Mouse (Mus musculus) embryo, embryonic 10 days (tissue): ENCODE measurements at regions not wholly inside any gene's neighbourhood (a gene's known extent, or its start where the extent isn't known, plus 50 kb on each side); places are given as distances from the start of the nearest gene placed in this dataset.
"Not testable (repeated sequence)": the region's sequence is repeated elsewhere in the genome, so short reads cannot be mapped to it uniquely, and the experiment has no call there.

Experiments
- DNase-seq: peaks from one replicate; pipeline ENCODE4 v3.0.0-alpha.2; 2015; ENCODE audit warnings: low spot score

DNA sequence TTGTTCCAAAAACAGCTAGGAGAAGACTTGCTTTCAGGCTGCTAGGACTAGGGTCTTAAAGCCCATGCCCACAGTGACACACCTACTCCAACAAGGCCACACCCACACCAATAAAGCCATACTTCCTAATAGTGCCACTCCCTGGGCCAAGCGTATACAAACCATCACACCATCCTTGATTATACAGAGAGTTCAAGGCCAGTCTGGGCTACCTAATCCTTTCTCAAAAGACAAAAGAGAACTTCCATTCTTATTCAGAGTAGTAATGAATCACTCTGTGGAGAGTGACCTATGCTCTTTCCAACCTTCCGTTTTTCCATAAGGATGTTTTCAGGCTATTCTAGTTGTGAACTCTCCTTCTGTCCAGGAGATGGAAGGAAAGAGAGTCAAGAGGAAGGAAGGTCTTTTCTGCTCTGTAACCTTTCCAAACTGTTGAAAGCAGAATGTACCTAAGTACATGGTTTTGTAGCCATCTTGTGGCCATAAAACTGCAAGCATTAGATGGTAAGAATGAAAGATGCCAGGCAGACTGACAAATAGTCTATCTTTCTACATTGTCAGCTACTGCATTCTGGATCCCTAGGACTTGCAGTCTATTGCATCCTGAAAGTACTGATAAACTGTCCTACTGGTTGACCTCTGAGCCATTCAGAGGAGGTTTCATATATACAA is 145.8 kb upstream of the Mon1b start:
- no peak for DNase-seq

DNA sequence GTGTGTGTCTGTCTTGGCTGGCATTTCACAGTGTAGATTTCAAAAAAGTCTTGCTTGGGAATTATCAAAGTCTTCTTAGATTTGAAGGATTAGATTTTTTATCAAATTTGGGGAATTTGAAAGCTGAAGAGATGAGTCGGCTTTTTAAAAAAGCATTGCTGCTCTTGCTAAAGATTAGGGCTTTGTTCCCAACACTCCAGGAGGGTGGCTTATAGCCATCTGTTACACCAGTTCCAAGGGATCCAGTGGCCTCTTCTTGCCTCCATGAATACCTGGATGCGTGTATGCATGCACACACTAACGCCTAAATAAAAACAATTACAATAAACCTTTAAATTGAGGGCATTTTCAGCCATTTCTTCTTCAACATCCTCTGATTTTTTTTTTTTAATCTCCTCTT is 144.5 kb upstream of the Mon1b start:
- no peak for DNase-seq

DNA sequence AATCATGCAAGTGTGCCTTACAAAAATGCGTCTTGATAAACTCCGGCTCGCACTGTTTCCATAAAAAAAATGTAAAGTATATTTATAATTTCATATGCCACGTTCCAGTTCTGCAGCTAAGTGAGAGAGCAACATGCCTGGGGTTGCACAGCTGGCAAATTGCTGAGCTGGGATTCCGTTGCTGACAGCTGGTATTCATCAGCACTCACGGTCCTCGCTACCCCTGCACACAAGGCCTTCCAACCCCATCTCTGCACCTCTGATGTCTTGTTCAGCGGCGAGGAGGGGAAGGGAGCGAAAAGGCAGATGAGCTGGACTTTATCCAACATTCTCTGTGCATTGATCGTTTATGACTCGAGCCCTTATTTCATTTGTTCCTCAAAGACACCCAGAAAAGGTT is 138.5 kb upstream of the Mon1b start:
- peak; percentile 37 for DNase-seq

DNA sequence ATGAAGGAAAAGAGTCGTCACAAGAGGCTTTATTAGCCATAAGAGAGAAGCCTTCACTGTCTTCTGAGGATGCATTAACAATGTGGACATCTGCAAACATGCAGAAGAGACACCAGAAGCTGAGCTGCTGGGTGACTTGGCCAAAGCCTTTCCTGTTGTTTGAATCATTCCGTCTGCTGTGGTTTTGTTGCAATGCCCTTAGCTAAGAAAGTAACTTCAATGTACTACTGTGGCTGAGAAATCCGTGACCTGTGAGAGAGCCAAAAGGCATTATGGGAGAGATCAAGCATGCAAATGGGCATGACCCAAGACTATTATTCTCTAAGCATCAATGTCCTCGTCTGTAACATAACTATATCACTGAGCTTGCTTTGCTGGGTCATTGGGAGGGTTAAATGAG is 132.7 kb upstream of the Mon1b start:
- DNase-seq, result no peak

DNA sequence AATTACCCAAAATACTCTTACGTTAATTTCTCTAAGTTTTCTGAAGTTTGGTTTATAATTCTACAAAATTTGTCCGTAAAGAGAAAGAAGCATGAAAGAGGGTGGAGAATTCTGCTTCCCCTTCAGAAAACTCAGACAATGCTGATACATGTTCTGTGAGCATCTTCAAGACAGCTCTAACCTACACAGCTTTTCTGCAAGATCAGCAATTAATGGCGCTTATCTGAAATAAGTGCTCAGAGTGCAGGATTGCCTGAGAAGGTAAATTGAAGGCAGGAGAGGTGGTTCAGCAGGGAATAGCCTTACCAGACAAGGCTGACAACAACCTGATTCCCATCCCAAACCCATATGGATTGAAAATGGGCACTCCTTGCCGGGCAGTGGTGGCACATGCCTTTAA is 122.5 kb upstream of the Mon1b start:
- DNase-seq, result no peak

DNA sequence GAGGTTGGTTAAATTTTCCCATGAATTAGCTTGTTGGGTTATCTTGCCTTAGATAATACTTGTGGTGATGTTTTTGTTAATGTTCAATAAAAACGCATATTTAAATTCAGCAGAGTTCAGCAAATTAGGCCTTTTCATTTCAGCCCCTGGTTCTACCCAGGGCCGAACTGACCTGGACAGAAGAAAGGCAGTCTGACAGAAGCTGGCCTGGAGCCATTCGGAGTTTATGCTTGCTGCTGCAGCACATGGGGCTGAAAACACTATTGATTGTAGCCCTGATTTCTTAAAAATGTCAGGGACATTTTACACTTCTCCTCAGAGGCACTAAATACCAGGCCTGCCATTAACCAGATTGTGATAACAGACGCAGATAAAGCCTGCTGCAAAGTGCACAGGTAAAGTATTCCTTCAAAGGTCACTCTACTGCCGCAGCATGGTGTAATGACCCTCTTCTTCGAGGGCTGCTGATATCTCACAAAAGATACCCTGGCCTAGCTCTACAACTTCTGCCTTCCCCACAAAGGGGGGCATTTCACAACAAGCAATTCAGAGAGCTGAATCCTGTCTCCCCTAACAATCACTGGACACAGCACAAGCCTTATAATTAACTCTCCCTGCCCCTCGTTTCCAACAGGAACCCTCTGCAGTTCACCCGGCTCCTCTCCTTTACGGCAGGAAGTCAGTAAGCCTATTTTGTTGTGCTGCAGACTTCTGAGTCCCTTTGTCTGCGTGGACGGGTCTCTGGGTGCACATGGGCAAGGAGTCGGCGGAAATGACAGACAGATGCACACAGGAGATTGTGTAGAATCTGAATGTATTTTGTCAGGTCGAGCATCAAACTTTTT is 121.3 kb upstream of the Mon1b start:
- no peak for DNase-seq

DNA sequence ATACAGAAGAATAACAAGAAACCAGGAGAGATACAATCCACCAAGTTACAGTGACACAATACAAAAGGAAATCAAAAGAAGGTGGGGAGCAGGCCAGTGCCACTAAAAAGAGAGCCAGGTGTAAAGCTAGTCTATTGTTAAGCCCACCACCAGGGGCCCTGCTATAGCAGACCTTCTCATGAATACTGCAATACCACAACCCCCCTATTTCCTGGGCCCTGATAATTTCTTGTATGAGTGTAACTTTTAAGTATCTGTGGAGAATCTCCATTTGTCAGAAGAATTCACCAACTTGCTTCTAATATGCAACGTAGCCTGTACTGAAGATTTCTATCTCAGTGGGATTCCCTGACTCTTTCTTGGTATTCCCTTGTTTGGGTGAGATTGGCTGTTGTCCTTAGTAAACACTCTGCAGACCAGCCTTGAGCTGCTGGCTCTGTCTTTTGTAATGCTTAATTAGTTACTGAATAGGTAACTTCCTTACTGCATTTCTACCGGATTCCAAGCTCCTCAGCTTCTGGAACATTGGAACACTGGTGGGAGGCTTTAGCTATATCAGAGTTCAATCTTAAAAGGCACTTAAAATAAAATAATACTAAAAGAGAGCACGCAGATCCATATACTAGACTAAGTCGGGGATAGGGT is 120.5 kb upstream of the Mon1b start:
- DNase-seq, result not testable (repeated sequence)

DNA sequence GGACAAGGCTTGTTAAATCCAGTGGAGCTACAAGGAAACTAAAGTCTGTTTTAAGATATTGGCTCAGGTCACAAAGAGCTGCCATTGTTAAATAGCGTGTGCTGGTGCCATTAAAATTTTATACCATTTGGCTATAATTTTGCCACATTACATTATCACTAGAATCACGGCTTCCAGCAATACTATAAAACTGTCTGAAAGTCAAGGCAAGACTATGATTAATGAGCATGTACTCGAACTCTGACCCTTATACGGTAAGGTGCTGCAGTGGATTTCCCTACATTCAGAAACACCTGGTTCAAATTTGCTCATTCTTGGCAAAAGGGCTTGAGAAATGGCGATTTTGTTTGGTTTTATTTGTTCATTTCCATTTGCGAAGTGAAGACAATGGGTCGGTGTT is 119.2 kb upstream of the Mon1b start:
- DNase-seq, result no peak

DNA sequence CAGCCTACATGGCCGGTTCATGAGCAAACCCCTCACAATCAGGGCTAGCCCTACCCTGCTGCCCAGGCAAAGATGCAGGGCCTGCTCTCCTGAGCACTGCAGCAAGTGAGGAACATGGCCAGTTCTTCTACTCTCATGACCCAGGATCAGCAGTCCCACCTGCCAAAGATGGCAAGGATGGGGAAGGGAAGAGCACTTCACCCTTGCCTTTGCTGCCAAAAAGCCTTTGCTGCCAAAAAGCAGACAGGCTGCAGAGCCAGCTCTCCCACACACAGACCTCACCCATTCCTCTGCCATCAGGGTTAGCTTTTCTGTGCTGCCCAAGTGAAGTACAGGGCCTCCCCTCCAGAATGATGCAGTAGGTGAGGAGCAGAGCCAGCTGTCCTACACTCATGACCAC is 117.5 kb upstream of the Mon1b start:
- DNase-seq, result no peak

DNA sequence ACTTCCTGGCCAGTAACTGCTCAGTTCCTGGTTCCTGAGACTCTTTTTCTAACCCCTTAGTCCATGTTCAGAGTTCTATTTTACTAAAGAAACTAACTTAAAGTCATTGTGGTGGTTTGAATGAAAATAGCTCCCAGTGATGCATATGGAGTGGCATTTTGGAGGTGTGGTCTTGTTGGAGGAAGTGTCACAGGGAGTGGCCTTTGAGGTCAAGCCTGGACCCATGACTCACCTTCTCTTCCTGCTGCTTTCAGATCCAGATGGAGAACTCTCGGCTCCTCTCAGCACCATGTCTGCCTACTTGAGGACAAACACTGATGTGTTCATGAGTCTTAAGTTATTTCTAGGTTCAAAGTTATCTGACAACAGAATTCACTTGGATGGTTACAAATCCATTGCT is 111.8 kb upstream of the Mon1b start:
- no peak for DNase-seq

DNA sequence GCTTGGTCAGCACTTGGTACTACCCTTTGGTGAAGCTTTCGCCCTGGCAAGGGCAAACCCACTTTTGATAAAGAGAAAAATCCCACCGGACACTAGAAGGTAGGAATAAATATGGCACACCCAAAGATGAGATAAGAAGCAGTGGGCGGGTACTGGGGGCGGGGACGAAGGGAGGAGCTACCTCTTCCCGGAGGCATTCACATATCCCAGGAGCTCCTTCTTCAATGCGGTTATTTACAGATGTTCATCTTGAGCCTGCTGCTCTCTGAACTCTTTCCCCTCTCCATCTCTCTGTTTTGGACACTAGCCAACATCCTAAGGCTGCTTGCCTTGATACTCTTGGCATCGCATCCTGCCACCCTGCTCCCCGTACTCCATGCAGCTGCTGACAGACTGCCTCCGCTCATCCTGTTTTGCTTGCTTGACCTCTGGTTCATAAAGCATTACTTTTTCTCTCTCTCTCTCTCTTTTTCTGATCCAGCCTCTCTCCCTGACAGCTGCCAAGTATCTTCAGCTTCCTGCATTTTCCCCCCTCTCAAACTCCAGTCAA is 104.2 kb upstream of the Mon1b start:
- peak; percentile 22 for DNase-seq

DNA sequence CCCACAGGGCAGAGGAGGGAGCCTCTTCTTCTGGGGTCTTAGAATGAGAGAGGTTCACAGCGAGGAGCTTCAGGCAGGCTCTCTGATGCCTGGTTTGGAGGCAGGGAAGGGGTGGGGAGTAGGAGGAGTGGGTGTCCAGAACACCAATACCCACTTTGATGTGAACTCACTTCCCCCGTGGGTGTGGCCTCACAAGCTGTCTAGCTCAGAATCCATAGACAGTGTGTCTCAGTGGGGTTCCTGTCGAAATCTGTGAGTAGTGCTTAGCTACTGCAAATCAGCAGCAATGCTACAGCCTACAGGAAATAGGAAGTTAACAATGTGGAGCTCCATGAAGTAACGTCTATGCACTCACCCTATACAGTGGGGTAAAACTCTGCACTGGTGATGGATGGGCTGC is 102.5 kb upstream of the Mon1b start:
- no peak for DNase-seq

DNA sequence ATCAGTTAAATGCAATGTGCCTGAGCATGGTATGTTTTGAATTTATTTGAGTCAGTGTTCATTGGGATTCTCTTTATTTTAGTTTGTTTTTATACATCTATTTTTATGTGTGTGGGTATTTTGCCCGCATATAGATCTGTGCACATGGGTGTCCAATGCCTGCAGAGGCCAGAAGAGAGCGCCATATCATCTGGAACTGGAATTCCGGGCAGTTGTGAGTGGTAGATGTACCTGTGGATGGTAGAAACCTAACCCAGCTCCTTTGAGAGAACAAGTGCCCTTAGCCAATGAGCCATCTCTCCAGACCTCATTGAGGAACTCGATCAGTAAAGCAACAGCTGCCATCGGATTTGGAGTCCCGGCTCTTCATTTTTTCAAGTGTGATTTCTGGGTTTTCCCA is 94.0 kb upstream of the Mon1b start:
- DNase-seq, result no peak

DNA sequence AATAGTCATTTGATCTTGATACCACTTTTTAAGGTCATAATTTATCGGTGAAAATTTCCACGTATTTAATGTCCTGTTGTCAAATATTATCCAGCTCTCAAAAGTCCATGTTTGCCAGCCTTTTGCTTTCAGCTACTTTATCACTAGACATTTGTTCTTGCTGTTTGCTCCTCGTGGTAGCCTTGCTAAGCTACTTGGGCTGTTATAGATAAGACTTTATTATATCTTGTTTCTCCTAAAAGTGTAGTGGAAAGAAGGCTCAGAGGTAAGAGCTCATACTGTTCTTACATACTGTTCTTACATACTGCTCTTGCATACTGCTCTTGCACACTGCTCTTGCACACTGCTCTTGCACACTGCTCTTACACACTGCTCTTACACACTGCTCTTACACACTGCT is 93.3 kb upstream of the Mon1b start:
- no peak for DNase-seq

DNA sequence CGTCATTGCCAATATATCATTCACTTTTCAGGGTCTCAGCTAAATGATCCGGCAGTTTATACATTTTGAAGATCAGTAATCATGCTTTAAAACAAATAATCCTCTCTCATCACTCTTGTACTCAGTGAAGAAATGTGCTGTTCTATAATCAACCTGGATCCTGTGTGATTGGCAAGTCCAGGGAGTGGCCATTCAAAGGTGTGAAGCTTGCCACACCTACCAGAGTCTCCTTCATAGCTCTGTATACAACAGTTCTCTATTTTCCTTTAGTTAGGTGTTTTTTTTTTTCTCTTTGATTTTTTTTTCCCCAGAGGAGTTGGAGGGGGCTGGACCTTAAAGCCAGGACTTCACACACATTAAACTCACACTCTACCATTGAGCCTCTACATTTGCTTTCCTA is 92.7 kb upstream of the Mon1b start:
- DNase-seq, result no peak

DNA sequence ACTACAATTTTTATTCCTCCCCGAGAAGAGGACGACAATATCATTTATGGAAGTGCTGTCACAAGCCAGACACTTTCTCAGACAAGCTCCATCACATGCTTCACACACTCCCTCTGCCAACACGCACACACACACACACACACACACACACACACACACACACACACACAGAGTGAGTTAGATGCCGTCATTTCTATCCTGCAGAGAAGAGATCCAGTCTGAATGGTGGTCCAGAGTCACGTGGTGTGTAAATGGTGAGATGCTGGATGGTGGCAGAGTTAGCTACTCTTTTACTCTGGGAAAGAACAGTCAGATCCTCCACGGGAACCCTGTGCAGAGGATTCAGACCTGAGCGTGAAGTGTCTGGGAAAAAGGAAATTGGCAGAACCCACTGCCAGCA is 86.2 kb upstream of the Mon1b start:
- no peak for DNase-seq

DNA sequence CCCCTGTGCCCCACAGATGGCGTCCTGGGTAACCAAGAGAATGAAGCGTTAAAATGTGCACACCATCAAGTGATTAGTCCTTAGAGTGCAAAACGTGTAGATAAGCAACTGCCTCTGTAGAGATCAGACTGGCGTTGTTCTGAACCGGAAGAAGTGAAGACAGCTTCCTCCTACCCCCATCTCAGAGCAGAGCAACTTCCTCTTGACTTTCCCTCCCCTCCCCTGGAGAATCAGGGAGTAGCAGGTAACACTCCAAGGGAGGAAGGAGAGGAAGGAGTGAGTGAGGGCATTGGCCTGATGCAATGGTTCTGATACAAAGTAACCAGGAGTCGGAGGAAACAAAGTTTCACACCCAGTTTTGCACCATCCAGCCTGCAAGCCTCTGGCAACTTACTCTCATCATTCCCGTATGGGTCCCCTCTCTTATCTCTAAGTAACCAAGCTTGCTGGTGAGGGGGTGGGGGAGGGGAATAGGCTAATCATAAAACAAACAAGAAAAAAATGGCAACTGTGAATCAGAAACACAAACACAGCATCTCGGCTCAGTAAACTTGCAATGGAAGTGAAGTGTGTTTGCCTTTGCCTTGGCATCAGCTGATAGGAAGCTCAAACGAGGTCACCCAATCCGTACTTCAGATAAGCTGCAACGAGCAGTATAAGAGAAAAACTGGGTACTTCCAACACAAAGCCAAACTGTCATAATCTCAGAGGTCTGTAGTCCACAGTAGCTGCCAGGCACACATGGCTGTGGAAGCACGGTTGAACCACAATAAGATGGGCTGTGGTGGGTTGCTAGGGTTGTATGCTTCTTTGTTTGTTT is 83.7 kb upstream of the Mon1b start:
- no peak for DNase-seq

DNA sequence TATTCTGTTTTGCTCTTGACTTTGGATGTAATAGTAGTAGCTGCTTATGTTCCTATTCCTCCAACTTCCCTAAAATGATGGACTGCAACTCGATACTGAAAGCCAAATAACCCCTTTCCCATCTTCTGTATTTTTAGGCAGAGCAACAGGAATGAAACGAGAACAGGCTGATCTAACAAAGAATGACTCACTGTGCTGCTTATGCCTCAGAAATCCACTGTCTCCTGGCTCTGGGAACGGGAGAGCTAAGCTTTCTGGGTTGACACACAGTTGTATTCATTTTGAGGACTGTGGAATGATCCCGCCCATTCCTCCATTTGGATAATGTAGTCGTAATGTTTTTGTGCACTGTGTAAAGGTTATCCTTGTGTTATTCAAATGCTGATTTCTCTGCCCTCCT is 82.6 kb upstream of the Mon1b start:
- DNase-seq, result no peak

DNA sequence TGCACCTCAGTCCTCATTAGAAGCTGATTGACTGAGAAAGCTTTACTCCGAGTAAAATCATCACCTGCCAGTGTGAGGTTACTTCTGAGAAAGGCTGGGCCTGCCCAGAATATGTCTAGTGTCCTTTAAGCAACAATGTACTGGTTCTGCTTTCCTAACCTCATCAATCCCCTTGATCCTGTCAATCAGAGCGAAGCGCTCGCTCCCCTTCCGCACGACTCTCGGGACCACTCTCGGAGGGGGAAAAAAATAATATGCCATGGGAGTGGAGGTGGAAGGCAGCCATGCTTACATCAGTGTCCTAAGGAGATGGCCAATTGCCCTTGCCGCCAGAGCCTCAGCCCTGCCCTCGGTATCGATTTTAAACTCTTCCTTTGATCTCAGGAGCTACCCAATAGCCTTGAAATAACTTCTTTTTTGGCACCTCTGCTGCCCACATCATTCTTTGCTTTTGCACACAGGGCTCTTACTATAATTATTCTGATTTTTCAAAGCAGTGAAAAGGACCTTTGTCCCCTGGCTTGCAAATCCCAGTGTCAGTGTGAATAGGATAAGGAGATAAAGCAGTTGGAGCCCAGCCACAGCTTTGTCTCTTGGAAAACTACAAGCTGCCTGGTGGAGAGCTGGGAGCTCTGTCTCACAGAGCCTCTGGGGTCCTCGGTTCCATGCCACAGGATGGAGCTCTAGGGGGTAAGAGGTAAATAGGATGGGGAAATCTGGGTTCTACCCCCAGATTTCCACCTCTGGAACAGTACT is 80.5 kb upstream of the Mon1b start:
- peak; percentile 30 for DNase-seq

DNA sequence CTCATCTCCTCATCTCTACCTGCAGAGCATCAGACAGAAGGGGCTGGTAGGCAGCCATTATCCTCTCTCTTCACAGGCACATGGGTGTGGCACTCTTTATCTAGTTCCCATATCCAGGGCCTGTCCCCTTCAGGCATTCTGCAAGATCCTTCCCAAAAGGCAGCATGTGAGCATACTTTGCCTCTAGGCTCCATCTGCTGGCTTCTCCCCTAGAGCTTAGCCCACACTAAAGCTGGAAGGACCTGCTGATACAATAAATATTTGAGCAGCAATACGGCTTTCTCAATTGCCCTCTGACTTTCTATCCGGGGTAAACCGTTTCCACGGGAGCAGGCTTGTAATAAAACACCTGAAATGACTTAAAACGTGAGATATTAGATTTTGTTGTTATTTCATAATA is 78.4 kb upstream of the Mon1b start:
- no peak for DNase-seq

DNA sequence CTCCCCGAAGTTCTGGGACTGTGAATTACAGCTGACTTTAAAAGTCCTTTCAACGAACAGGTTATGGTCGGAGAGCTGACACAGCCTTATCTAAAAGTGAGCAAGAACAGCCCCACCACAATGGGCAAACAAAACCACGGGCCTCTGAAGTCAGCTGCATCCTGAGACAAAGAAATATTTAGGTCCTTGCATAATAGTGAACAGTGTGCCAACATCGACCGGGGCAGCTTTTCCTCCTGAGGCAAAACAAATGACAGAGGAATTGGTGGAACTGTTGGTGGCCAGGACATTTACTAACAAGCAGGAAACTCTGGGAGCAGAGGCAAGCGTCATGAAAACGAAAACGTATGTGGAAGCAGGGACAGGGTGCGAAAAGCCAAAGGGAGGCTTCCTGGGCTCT is 54.3 kb upstream of the Mon1b start:
- DNase-seq, result no peak
